In genomic region chr14:8093427-8093826, GRCm38 (mm10) we compare ENCODE assay signal across 12 mouse cellular contexts. TPM values are rescaled to one million over a fixed set of nuclear protein-coding genes. Genes with fewer than 3 reads are reported as not detected.
A peak's percentile ranks its signal among the peaks of the same experiment; 100 is the strongest.
DNase-seq lines count a peak whose midpoint lies in the region; ATAC-seq and TF ChIP-seq lines count a peak whose summit lies in the region.
"Had no signal": no experiment of that assay in that cellular context is flagged by ENCODE, and none has a peak within 500 bp of the region (broad histone marks: within the 10 kb centered on the region; RNA-seq: fewer than 3 reads in every experiment).

No protein-coding gene starts in this region.

- 0 out of 2 replicates have a peak, but pooled peaks cover 2% of the 10 kb centered on the region for H3K36me3 ChIP-seq in hindbrain, embryonic 11.5 days (ENCODE audit: control insufficient read depth, insufficient read depth, low read length)
- peaks cover 35% of the 10 kb centered on the region for H3K36me3 ChIP-seq in hindbrain, embryonic 14.5 days (replicated peaks; ENCODE audit: control insufficient read depth, insufficient read depth)
- H3K36me3 ChIP-seq in midbrain, embryonic 14.5 days (ENCODE audit: control insufficient read depth, insufficient read depth, low read length) = peaks cover 30% of the 10 kb centered on the region

- H3K4me2 ChIP-seq in hindbrain, embryonic 11.5 days (replicated peaks; ENCODE audit: low read depth, low read length) = no peak overlapping the region
- no peak overlapping the region for H3K4me2 ChIP-seq in hindbrain, embryonic 14.5 days (replicated peaks)
- no peak overlapping the region for H3K4me2 ChIP-seq in midbrain, embryonic 14.5 days (ENCODE audit: low read length)

- H3K27me3 ChIP-seq in hindbrain, embryonic 11.5 days (ENCODE audit: control insufficient read depth, insufficient read depth, low read length) = no peaks in the 10 kb centered on the region
- H3K27me3 ChIP-seq in hindbrain, embryonic 14.5 days (ENCODE audit: control insufficient read depth, insufficient read depth, low read length) = no peaks in the 10 kb centered on the region
- no peaks in the 10 kb centered on the region for H3K27me3 ChIP-seq in midbrain, embryonic 14.5 days (ENCODE audit: control insufficient read depth, insufficient read depth, low read length)

- 0 out of 2 replicates have a peak, but pooled peaks have one; percentile 25 for ATAC-seq in hindbrain, embryonic 11.5 days (ENCODE audit: low FRiP score)
- no peak for ATAC-seq in hindbrain, embryonic 14.5 days (ENCODE audit: low FRiP score)
- ATAC-seq in megakaryocyte progenitor cell, adult 5-6 weeks (replicated peaks; ENCODE audit: poor library complexity) = peak; percentile 61
- no peak for ATAC-seq in midbrain, embryonic 14.5 days (ENCODE audit: low FRiP score, low TSS enrichment)

- H3K9me3 ChIP-seq in hindbrain, embryonic 11.5 days (ENCODE audit: control insufficient read depth, low read length) = no peaks in the 10 kb centered on the region
- no peaks in the 10 kb centered on the region for H3K9me3 ChIP-seq in hindbrain, embryonic 14.5 days (ENCODE audit: control insufficient read depth, low read length)
- no peaks in the 10 kb centered on the region for H3K9me3 ChIP-seq in midbrain, embryonic 14.5 days (ENCODE audit: control insufficient read depth, low read length)

- intact Hi-C loops in left cerebral cortex, postnatal 10 days (cut with DNase I) = loop anchor here (5.0 kb wide), 1 partner anchor 254 kb away; no protein-coding TSS in a partner anchor

- 45% methylated on average over 5 of the region's 5 CpGs for WGBS in hindbrain, embryonic 11.5 days
- WGBS in hindbrain, embryonic 14.5 days = 40% methylated on average over 5 of the region's 5 CpGs
- 35% methylated on average over 5 of the region's 5 CpGs for WGBS in bone marrow, adult 2 months
- 55% methylated on average over 5 of the region's 5 CpGs for WGBS in midbrain, embryonic 14.5 days

- DNase-seq in hindbrain, embryonic 11.5 days (ENCODE audit: low spot score) = no peak
- DNase-seq in hindbrain, embryonic 14.5 days (ENCODE audit: low spot score) = no peak
- peak; percentile 69 for DNase-seq in 416B (ENCODE audit: low read depth)
- DNase-seq in left cerebral cortex, postnatal 10 days (ENCODE audit: extremely low spot score in 1 of 2, low spot score in 2 of 2) = no peak
- DNase-seq in gastrocnemius, postnatal 25 days = no peak
- DNase-seq in midbrain, embryonic 14.5 days = no peak
- DNase-seq: cerebellum, adult 18-20 months; gastrocnemius, postnatal 36 days; kidney, adult 18-20 months; lung, postnatal 14 days had no signal

- no peak overlapping the region for H3K9ac ChIP-seq in hindbrain, embryonic 11.5 days (ENCODE audit: low read depth, low read length)
- no peak overlapping the region for H3K9ac ChIP-seq in hindbrain, embryonic 14.5 days
- no peak overlapping the region for H3K9ac ChIP-seq in midbrain, embryonic 14.5 days (replicated peaks; ENCODE audit: low read length)

- TF ChIP-seq CTCF in bone marrow, adult 2 months (IDR thresholded peaks at IDR 0.05; ENCODE audit: control insufficient read depth, insufficient read depth, low read length) = no peak

- H3K4me1 ChIP-seq in hindbrain, embryonic 11.5 days (replicated peaks; ENCODE audit: control insufficient read depth, insufficient read depth, low read length) = no peaks in the 10 kb centered on the region
- H3K4me1 ChIP-seq in hindbrain, embryonic 14.5 days (replicated peaks; ENCODE audit: control insufficient read depth, insufficient read depth, low read length) = peaks cover 5% of the 10 kb centered on the region; the same call in 1 of the 2 replicates
- H3K4me1 ChIP-seq in bone marrow, adult 2 months (ENCODE audit: control insufficient read depth, insufficient read depth, low read length) = peaks cover 3% of the 10 kb centered on the region
- H3K4me1 ChIP-seq in midbrain, embryonic 14.5 days (ENCODE audit: control insufficient read depth, insufficient read depth, low read length) = no peaks in the 10 kb centered on the region

- no peak for TF ChIP-seq POLR2A in bone marrow, adult 2 months (IDR thresholded peaks at IDR 0.05; ENCODE audit: borderline replicate concordance, control insufficient read depth, low read depth, low read length)

- no peak overlapping the region for H3K4me3 ChIP-seq in hindbrain, embryonic 11.5 days (ENCODE audit: low read depth, low read length)
- H3K4me3 ChIP-seq in hindbrain, embryonic 14.5 days (replicated peaks; ENCODE audit: low read length) = no peak overlapping the region
- no peak overlapping the region for H3K4me3 ChIP-seq in bone marrow, adult 2 months (replicated peaks; ENCODE audit: control insufficient read depth, low read depth, low read length)
- no peak overlapping the region for H3K4me3 ChIP-seq in midbrain, embryonic 14.5 days (replicated peaks; ENCODE audit: low read depth, low read length)

- H3K27ac ChIP-seq in hindbrain, embryonic 11.5 days (ENCODE audit: low read depth, low read length) = no peak overlapping the region
- no peak overlapping the region for H3K27ac ChIP-seq in hindbrain, embryonic 14.5 days
- H3K27ac ChIP-seq in bone marrow, adult 2 months (ENCODE audit: control insufficient read depth, insufficient read depth, low read depth, low read length, poor library complexity) = peak overlapping the region; percentile 54; the same call in 1 of the 2 replicates
- no peak overlapping the region for H3K27ac ChIP-seq in midbrain, embryonic 14.5 days (replicated peaks; ENCODE audit: low read depth, low read length)

RNA-seq across cellular contexts. Expression of gene Pxk, which starts 4.6 kb away (rescaled TPM):
- 32.4 and 36.4 TPM in 2 replicates for polyA plus RNA-seq in hindbrain, embryonic 11.5 days (2014; fragmentation: Nextera tagmentation; extraction: Ambion mirVana)
- 66.0 and 68.9 TPM in 2 replicates for polyA plus RNA-seq in hindbrain, embryonic 14.5 days (2014; fragmentation: Nextera tagmentation; extraction: Ambion mirVana)
- polyA plus RNA-seq in bone marrow, adult 2 months (2011; ENCODE audit: insufficient read depth, insufficient read length, low replicate concordance, missing spikeins) = 7.1 and 21.9 TPM in 2 replicates
- 34.7 and 47.1 TPM in 2 replicates for total RNA-seq in megakaryocyte progenitor cell, adult 5-6 weeks (2015)
- total RNA-seq in megakaryocyte progenitor cell, adult 5-6 weeks (2017) = 27.2 and 28.7 TPM in 2 replicates
- 10 to 100 TPM; 27.4 to 29.6 TPM for total RNA-seq in left cerebral cortex, postnatal 10 days (2021)
- 10 to 100 TPM; 11.6 to 12.5 TPM for total RNA-seq in gastrocnemius, postnatal 25 days (2021)
- polyA plus RNA-seq in midbrain, embryonic 14.5 days (2014; fragmentation: Nextera tagmentation; extraction: Ambion mirVana) = 48.4 and 57.1 TPM in 2 replicates

RNA-seq across cellular contexts. Expression of gene Rpp14, which starts 13.3 kb away (rescaled TPM):
- 56.9 and 61.0 TPM in 2 replicates for polyA plus RNA-seq in hindbrain, embryonic 11.5 days (2014; fragmentation: Nextera tagmentation; extraction: Ambion mirVana)
- polyA plus RNA-seq in hindbrain, embryonic 14.5 days (2014; fragmentation: Nextera tagmentation; extraction: Ambion mirVana) = 45.0 and 50.9 TPM in 2 replicates
- 10.6 and 20.7 TPM in 2 replicates for polyA plus RNA-seq in bone marrow, adult 2 months (2011; ENCODE audit: insufficient read depth, insufficient read length, low replicate concordance, missing spikeins)
- 49.6 and 57.2 TPM in 2 replicates for total RNA-seq in megakaryocyte progenitor cell, adult 5-6 weeks (2015)
- total RNA-seq in megakaryocyte progenitor cell, adult 5-6 weeks (2017) = 67.5 and 78.5 TPM in 2 replicates
- total RNA-seq in left cerebral cortex, postnatal 10 days (2021) = 10 to 100 TPM; 22.2 to 28.3 TPM
- 10 to 100 TPM; 22.8 to 24.6 TPM for total RNA-seq in gastrocnemius, postnatal 25 days (2021)
- polyA plus RNA-seq in midbrain, embryonic 14.5 days (2014; fragmentation: Nextera tagmentation; extraction: Ambion mirVana) = 52.1 and 59.6 TPM in 2 replicates

Comparison
In these comparisons a context has a peak if more than half of its experiments do, and no peak if none do; other contexts are left out.
1. ATAC-seq: peak in hindbrain, embryonic 11.5 days (single experiment) and megakaryocyte progenitor cell, adult 5-6 weeks (single experiment); none in hindbrain, embryonic 14.5 days (single experiment) and midbrain, embryonic 14.5 days (single experiment).